Mouse (Mus musculus): ENCODE measurements at regions not wholly inside any gene's neighbourhood (a gene's known extent, or its start where the extent isn't known, plus 50 kb on each side); places are given as distances from the start of the nearest gene placed in this dataset.

- no peak for TF ChIP-seq CTCF (IDR thresholded peaks at IDR 0.05; ENCODE audit: borderline replicate concordance, insufficient read depth, low read length)
- no peak for TF ChIP-seq POLR2A (IDR thresholded peaks at IDR 0.05; ENCODE audit: low read depth, low read length)
These were observed 96.4 kb downstream of the Nedd1 start for GRCm38 (mm10) chr10:92625781-92626180.
